Mouse (Mus musculus): Measurements from ENCODE around the gene Fibp. TPM values are rescaled to one million over a fixed set of nuclear protein-coding genes. Genes with fewer than 3 reads are reported as not detected.

Gene Fibp
- polyA plus RNA-seq, 2 experiments, result 113 to 139 TPM

DNA sequence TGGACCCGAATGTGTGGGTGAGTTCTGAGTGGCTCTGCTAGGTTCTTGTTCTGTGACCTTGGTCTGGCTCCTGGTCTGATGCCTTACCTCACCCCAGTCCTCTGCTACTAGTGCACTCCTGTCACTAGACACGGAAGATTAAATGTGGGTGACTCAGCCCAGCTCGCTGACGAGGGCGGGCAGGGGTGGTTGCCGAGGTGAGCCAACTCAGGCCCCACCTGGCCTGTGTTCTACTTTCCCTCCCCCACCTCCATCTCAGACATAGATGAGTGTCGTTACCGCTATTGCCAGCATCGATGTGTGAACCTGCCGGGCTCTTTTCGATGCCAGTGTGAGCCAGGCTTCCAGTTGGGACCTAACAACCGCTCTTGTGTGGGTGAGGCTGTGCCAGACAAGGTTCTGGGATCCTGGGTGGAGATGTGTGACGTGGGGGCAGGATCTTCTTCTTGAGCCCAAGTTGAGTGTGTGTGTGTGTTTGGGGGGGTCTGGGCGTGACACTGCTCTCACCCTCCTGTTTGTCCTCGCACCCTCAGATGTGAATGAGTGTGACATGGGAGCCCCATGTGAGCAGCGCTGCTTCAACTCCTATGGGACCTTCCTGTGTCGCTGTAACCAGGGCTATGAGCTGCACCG, 17.4 kb downstream of the Fibp start:
- no peak for DNase-seq (ENCODE audit: low spot score)
- Histone ChIP-seq H3K4me3 (replicated peaks; ENCODE audit: low read length) (no peak overlapping the region), H3K4me2 (replicated peaks; ENCODE audit: low read depth, low read length, severe bottlenecking) (no peak overlapping the region), H3K36me3 (ENCODE audit: control insufficient read depth, insufficient read depth, low read length) (peaks cover 60% of the 10 kb centered on the region), H3K4me1 (ENCODE audit: control insufficient read depth, insufficient read depth, low read length) (peaks cover 16% of the 10 kb centered on the region), H3K9ac (ENCODE audit: low read depth, low read length, severe bottlenecking) (no peak overlapping the region), H3K27ac (replicated peaks; ENCODE audit: low read depth, low read length) (no peak overlapping the region), H3K9me3 (ENCODE audit: control insufficient read depth, low read length) (no peaks in the 10 kb centered on the region), H3K27me3 (ENCODE audit: control insufficient read depth, insufficient read depth, low read length) (no peaks in the 10 kb centered on the region)
- no peak for ATAC-seq (ENCODE audit: low FRiP score, low read depth)
- WGBS, result 91% methylated on average over 17 of the region's 18 CpGs
- TF ChIP-seq POLR2A (IDR thresholded peaks at IDR 0.05; ENCODE audit: borderline replicate concordance, extremely low read depth, insufficient read depth, insufficient read length), result no peak

DNA sequence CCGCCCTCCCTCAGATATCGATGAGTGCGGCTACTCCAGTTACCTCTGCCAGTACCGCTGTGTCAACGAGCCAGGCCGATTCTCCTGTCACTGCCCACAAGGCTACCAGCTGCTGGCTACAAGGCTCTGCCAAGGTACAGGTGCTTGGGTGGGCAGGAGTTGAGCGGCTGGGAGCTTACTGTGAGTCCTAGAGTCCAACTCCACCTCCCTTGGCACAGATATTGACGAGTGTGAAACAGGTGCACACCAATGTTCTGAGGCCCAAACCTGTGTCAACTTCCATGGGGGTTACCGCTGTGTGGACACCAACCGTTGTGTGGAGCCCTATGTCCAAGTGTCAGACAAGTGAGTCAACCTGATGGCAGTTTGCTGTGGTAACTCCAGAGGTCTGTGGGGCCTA, 19.6 kb downstream of the Fibp start:
- Histone ChIP-seq H3K9me3 (ENCODE audit: control insufficient read depth, low read length) (no peaks in the 10 kb centered on the region), H3K27ac (replicated peaks; ENCODE audit: low read depth, low read length) (no peak overlapping the region), H3K27me3 (ENCODE audit: control insufficient read depth, insufficient read depth, low read length) (no peaks in the 10 kb centered on the region), H3K4me3 (replicated peaks; ENCODE audit: low read length) (no peak overlapping the region), H3K36me3 (ENCODE audit: control insufficient read depth, insufficient read depth, low read length) (peaks cover 82% of the 10 kb centered on the region), H3K4me1 (ENCODE audit: control insufficient read depth, insufficient read depth, low read length) (peaks cover 9% of the 10 kb centered on the region), H3K4me2 (replicated peaks; ENCODE audit: low read depth, low read length, severe bottlenecking) (no peak overlapping the region), H3K9ac (ENCODE audit: low read depth, low read length, severe bottlenecking) (no peak overlapping the region)
- ATAC-seq (ENCODE audit: low FRiP score, low read depth) (no peak), DNase-seq (ENCODE audit: low spot score) (no peak)
- 91% methylated on average over 10 of the region's 10 CpGs for WGBS
- no peak for TF ChIP-seq POLR2A (IDR thresholded peaks at IDR 0.05; ENCODE audit: borderline replicate concordance, extremely low read depth, insufficient read depth, insufficient read length)

DNA sequence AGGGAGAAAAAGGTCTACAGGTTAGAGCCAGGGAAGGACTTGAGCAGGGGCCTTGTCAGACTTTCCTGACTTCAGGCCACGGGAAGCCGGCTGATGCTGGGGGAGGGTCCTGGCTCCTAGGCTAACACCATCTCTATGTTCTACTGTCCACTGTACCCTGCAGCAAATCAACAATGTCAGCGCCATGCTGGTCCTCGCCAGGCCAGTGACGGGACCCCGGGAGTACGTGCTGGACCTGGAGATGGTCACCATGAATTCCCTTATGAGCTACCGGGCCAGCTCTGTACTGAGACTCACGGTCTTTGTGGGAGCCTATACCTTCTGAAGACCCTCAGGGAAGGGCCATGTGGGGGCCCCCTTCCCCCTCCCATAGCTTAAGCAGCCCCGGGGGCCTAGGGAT, 21.0 kb downstream of the Fibp start:
- peaks cover 96% of the 10 kb centered on the region for H3K36me3 ChIP-seq (ENCODE audit: control insufficient read depth, insufficient read depth, low read length)
- 95% methylated on average over 10 of the region's 10 CpGs for WGBS
- no peak for TF ChIP-seq POLR2A (IDR thresholded peaks at IDR 0.05; ENCODE audit: borderline replicate concordance, extremely low read depth, insufficient read depth, insufficient read length)
- DNase-seq (ENCODE audit: low spot score) (no peak), ATAC-seq (ENCODE audit: low FRiP score, low read depth) (no peak)
- H3K9ac ChIP-seq (ENCODE audit: low read depth, low read length, severe bottlenecking), result no peak overlapping the region
- H3K4me3 ChIP-seq (replicated peaks; ENCODE audit: low read length), result no peak overlapping the region
- H3K9me3 ChIP-seq (ENCODE audit: control insufficient read depth, low read length), result no peaks in the 10 kb centered on the region
- no peak overlapping the region for H3K4me2 ChIP-seq (replicated peaks; ENCODE audit: low read depth, low read length, severe bottlenecking)
- no peaks in the 10 kb centered on the region for H3K27me3 ChIP-seq (ENCODE audit: control insufficient read depth, insufficient read depth, low read length)
- no peak overlapping the region for H3K27ac ChIP-seq (replicated peaks; ENCODE audit: low read depth, low read length)
- H3K4me1 ChIP-seq (ENCODE audit: control insufficient read depth, insufficient read depth, low read length), result peaks cover under 1% of the 10 kb centered on the region; the same call in 1 of the 2 replicates

DNA sequence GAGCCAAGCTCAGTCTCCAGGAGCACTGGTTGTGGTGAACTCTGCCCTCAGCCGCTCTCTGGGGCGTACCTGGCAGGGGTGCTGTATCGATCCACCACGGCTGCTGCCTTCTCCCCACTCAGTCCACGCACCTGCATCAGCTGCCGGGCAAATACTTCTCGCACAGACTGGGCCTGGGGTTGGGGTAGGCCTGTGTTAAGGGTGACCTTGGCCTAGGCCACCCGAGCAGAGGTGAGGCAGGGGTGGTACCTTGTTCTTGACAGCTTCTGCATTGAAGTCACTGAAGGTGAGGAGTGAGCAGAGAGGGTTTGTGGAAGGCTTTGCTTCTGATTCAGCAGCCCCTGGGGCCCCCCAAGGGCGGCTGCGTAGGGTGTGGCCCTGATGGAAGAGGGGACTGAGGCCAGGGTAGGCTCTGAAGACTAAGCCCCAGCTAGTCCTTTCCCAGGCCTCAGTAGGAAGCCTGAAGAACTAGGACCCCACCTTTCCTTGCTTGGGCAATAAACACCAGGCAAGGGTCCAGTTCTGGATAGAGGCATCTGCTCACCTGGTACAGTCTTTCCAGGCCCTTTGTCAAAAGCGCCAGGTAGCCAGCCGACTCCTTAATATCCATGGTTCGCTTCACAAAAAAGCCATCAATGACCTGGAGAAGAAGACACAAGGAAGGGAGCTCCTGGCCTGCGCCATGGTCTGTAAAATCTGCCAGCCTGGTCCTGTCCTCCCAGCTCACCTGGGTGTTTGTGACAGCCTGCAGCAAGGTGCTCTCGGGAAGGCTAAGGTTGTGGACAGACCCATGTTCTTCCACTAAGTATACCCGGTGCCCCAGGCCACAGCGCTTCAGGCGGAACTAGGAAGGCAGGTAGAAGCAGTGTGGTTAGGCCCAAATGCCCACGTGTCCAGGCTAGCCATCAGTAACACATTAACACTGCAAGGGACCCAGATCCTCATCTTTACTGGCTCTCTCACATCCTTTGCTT, 23.3 kb downstream of the Fibp start:
- Histone ChIP-seq H3K4me3 (replicated peaks; ENCODE audit: low read length) (no peak overlapping the region), H3K9me3 (ENCODE audit: control insufficient read depth, low read length) (no peaks in the 10 kb centered on the region), H3K27ac (replicated peaks; ENCODE audit: low read depth, low read length) (no peak overlapping the region), H3K27me3 (ENCODE audit: control insufficient read depth, insufficient read depth, low read length) (no peaks in the 10 kb centered on the region), H3K9ac (ENCODE audit: low read depth, low read length, severe bottlenecking) (no peak overlapping the region), H3K4me1 (ENCODE audit: control insufficient read depth, insufficient read depth, low read length) (peaks cover 8% of the 10 kb centered on the region; the same call in 1 of the 2 replicates), H3K4me2 (replicated peaks; ENCODE audit: low read depth, low read length, severe bottlenecking) (no peak overlapping the region), H3K36me3 (ENCODE audit: control insufficient read depth, insufficient read depth, low read length) (peaks cover 77% of the 10 kb centered on the region)
- 92% methylated on average over 19 of the region's 19 CpGs for WGBS
- ATAC-seq (ENCODE audit: low FRiP score, low read depth), result no peak
- no peak for TF ChIP-seq POLR2A (IDR thresholded peaks at IDR 0.05; ENCODE audit: borderline replicate concordance, extremely low read depth, insufficient read depth, insufficient read length)
- DNase-seq (ENCODE audit: low spot score), result no peak

DNA sequence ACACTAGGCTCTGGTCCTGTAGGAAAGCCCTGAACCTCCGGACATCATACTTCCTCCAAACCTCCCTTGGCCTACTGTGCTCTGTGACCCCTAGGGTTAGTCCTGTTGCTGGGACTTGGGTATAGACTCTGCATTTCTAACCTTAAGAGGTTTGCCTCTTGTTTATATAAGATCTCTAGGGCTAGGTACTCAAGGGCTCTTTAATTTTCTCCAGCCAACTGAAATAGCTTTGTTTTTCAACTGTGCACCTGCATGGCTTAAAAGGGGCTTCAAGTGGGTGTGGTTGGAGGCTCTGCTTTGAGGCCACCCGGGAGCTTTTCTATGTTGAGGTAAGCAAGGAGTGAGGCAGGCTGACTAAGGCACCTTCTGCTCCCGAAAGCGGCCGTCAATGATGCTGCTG, 24.1 kb downstream of the Fibp start:
- H3K9me3 ChIP-seq (ENCODE audit: control insufficient read depth, low read length), result no peaks in the 10 kb centered on the region
- peaks cover 11% of the 10 kb centered on the region for H3K4me1 ChIP-seq (ENCODE audit: control insufficient read depth, insufficient read depth, low read length)
- ATAC-seq (ENCODE audit: low FRiP score, low read depth) (no peak), DNase-seq (ENCODE audit: low spot score) (no peak)
- no peak for TF ChIP-seq POLR2A (IDR thresholded peaks at IDR 0.05; ENCODE audit: borderline replicate concordance, extremely low read depth, insufficient read depth, insufficient read length)
- H3K4me3 ChIP-seq (replicated peaks; ENCODE audit: low read length), result no peak overlapping the region
- H3K27ac ChIP-seq (replicated peaks; ENCODE audit: low read depth, low read length), result no peak overlapping the region
- WGBS, result 95% methylated on average over 5 of the region's 5 CpGs
- no peak overlapping the region for H3K9ac ChIP-seq (ENCODE audit: low read depth, low read length, severe bottlenecking)
- H3K36me3 ChIP-seq (ENCODE audit: control insufficient read depth, insufficient read depth, low read length), result peaks cover 69% of the 10 kb centered on the region
- H3K4me2 ChIP-seq (replicated peaks; ENCODE audit: low read depth, low read length, severe bottlenecking), result no peak overlapping the region
- no peaks in the 10 kb centered on the region for H3K27me3 ChIP-seq (ENCODE audit: control insufficient read depth, insufficient read depth, low read length)
